Mouse (Mus musculus): ENCODE data around the gene Sde2.
A peak's percentile ranks its signal among the peaks of the same experiment; 100 is the strongest.

Gene Sde2

GRCm38 (mm10) chr1:180850316-180851270, at the start of gene Sde2:
TSS of gene Sde2 (plus strand) at chr1:180851127.
- peak; percentile 100 for DNase-seq

GRCm38 (mm10) chr1:180801466-180801994, 49.4 kb upstream of the Sde2 start:
- DNase-seq = no peak

DNA sequence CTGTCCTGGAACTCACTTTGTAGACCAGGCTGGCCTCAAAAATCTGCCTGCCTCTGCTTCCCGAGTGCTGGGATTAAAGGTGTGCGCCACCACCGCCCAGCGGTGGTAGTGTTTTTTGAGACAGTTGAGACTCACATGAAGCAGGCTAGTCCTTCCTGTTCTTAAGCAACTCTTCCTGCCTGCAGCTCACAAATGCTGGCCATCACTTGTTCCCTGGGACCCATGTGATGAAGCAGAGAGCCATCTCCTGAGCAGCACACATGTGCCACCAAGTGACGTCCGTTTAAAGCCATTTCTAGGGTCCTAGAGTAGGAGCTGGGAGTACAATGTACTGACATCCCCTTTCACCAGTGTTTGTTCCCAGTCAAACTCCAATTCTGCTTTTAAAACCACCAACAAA, 47.0 kb upstream of the Sde2 start:
- DNase-seq = no peak

- no peak for DNase-seq
Observed at GRCm38 (mm10) chr1:180808831-180809230, 42.1 kb upstream of the Sde2 start.

DNA sequence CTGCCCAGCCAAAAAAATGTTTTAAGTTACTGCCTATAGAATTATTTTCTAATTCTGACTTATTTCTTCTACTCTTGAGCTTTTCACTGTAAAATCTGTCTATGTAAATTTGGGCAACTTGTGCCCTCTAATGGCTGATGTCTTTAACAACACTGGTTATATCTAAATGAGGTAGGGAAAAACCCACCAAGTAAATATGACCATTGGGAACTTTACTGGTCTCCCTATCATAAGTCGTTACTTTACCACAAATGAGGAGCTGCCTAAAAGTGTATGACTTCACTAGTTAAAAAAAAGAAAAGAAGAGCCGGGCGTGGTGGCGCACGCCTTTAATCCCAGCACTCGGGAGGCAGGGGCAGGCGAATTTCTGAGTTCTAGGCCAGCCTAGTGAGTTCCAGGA, 40.0 kb upstream of the Sde2 start:
- DNase-seq = peak; percentile 23

DNA sequence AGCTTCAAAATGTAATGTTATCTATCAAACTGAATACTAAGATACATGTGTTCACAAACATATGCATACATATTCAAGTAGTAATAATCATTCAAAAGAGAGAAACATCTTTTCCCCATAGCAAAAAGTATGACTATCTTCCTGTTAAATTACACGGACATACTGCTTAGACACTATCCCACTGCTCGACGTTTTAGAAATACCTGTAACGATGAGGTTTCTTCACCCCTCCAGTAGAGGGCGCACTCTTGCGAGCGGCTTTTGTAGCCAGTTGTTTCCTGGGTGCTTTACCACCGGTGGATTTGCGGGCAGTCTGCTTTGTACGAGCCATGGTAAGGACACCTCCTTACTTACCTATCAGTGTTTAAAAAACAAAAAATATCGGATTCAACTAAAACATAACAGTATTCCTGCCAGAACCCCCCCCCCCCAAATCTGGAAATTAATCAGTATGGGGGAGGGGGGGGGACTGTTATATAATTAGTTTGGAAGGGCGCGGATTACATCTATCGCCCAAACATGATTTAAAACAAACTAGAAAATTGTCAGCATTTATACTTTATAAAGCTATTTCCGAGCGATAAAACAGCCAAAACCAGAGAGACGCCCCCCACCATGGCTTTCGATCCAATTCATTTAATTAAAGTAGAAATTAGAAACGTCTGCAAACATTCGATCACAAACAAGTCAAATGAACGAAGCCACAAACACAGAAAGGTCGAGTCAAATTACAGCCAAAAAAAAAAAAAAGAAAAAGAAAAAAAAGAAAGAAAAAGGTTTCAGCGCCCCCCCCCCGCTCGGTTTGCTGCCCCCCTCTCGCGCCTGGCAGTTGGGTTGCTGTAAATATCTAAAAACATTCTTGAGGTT, 39.1 kb upstream of the Sde2 start:
- DNase-seq = peak; percentile 27

DNA sequence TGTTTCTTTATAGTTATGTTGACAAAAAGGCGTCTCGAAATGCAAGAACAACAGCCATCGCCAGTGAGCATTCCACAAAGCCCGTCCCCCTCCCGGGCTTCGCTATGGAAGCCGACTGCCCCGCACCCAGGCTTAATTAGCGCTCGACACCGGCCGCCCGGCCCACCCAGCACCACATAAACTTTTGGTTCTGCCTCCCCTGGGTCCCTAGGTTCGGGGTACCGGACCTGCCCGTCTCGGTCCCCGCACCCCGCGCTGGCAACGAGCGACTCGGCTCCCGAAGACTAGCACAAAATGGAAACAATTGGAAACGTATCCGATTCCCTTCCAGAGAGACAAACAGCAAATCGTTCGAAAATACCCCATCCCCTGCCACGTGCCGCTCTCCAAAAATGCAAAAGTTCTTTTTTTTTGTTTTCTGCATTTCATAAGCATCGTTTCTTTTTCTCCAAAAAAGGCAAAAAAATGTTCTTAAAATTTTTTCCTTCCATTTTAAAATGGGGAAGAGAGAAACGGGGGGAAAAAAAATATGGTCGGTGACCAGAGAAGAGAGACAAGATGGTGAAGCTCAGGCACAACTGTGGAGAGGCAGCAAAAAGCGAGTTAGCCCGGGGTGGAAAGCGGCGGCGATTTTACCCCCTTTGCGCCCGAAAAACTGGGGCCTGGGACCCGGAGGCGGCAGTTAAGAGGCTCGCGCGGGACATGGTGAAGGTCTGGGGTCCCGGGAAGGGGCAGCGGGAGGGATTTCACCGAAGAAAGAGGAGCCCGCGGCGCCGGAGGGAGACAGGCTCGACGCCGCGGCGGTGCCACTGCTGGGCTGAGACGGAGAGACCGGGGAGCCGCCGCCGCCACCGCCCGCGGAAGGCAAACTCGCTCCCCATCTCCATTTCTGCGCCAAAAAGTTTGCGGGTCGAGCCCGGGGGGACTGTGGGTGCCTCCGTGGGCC, 38.2 kb upstream of the Sde2 start:
- peak; percentile 71 for DNase-seq

GRCm38 (mm10) chr1:180813409-180813884, 37.5 kb upstream of the Sde2 start:
- DNase-seq = peak; percentile 95

- DNase-seq = peak; percentile 90
Observed at GRCm38 (mm10) chr1:180813885-180814740, 36.8 kb upstream of the Sde2 start, which contains the start of gene H3f3a. TSS of gene H3f3a (minus strand) at chr1:180813943.

DNA sequence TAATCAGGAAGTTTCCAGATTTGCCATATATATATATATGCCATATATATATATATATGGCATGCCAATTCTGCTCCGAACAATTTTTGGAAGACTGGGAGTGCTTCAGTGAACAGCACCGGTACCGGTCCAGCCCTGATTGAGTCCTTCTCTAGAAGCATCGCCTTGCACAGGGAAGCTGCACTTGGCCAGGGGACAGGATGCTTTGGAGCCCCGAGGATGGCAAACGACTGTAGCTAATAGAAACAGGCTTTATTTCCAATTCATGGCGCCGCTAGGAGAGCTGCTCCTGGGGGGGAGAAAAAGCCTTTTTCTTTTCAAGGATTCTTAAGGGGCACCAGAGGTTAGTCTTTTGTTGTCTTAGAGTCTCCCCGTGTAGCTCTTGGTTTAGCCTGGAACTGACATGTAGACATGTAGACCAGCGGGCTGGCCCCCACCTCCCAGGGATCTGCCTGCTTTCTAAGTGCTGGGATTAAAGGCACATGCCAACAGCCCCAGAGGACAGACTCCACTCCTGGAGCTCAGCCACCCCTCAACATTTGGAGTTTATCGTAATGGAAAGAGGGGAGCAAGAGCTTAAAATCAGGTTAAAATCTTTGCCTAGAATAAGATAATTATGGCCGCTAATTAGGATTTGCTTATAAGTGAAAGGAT, 35.4 kb upstream of the Sde2 start:
- DNase-seq = no peak

- DNase-seq = no peak
Observed at GRCm38 (mm10) chr1:180818000-180818399, 32.9 kb upstream of the Sde2 start.

GRCm38 (mm10) chr1:180821101-180821500, 29.8 kb upstream of the Sde2 start:
- no peak for DNase-seq

DNA sequence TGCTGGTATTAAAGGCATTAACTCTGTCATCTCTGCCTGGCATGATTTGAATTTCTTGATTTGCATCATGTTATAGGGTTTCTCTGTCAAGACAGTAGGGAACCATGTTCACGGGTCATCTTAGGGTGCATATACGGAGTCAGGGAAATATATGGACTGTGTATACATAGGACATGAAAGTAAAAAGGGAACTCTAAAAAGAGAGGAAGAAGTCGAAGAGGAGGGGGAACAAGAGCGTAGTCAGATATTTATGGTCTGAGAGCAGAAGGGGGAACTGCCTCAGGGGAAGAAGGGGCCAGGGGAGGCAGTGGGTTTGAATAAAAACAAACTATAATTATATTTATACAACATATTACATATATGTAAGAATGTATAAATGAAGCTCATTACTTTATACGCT, 28.7 kb upstream of the Sde2 start:
- no peak for DNase-seq

DNA sequence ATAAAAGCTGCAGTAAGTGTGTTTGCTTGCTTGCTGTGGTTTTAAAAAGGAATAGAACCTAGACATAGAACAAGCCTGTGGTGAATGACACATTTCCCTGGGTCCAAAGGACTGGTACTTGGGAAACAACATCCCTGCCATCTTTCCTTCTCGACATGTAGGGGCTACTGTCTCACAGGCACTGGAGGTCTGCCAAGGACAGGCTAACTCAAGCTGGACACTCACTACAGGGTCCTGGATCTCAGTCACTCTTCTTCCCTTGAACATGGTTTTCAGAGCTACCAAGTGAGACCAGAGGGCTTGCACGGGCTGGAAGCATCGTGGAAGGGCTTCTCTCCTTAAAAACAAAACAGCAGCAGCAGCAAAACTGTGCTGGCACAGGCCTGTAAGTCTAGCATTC, 27.2 kb upstream of the Sde2 start:
- no peak for DNase-seq

DNA sequence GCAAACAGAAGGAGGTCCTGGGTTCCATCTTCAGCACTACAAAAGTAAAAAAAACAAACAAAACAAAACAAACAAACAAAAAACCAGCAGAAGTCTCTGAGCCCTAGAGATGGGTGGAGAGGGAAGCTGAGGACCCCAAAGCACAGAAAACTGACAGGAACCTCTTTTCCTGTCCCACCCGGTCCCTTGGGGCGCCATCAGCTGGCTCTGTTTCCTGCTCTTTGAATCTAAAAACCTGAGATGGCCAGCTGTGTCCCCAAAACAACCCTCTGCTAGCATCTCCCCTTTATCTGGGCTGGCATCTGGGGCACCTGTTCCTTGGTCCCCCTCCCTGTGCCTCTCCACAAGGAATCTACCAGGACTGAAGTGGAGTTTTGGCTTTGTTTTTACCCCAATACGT, 26.2 kb upstream of the Sde2 start:
- peak; percentile 18 for DNase-seq

DNA sequence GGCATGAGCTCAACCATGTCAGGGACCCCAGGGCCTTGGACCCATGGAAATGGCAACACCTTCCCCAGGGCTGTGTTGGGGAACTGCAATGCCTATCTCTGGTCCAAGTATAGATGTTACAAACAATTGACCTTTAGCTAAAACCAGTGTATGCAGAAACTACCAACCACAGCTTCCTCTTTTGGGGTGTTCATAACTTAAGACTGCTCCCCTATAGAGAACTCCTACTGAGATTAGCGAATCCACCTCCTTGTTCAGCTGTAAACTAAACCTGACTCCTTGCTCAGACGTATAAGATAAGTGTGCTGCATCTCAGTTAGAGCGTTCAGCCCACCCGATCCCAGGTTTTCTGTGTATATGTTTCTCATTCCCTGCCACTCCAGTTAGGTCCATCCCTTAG, 24.3 kb upstream of the Sde2 start:
- DNase-seq = no peak

GRCm38 (mm10) chr1:180829775-180830174, 21.2 kb upstream of the Sde2 start:
- peak; percentile 38 for DNase-seq

DNA sequence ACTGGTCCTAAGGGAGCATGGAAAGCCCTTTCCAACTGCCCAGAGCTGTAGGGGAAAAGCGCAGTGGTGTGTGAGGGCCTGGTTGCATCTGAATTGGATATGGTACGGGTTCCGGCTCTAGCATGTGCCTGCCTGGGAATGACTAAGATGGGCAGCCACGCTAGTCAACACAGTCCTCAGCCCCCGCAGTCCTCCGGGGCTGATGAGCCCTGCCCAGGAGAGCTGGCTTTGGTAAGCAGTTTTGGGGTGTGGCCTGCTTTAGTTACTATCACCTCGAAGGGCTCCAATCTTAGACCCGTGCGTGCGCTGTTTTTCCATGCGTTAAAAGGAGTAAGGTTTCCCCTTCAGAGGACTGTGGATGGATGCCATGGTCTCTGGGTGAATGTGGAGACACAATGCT, 20.8 kb upstream of the Sde2 start:
- peak; percentile 12 for DNase-seq

DNA sequence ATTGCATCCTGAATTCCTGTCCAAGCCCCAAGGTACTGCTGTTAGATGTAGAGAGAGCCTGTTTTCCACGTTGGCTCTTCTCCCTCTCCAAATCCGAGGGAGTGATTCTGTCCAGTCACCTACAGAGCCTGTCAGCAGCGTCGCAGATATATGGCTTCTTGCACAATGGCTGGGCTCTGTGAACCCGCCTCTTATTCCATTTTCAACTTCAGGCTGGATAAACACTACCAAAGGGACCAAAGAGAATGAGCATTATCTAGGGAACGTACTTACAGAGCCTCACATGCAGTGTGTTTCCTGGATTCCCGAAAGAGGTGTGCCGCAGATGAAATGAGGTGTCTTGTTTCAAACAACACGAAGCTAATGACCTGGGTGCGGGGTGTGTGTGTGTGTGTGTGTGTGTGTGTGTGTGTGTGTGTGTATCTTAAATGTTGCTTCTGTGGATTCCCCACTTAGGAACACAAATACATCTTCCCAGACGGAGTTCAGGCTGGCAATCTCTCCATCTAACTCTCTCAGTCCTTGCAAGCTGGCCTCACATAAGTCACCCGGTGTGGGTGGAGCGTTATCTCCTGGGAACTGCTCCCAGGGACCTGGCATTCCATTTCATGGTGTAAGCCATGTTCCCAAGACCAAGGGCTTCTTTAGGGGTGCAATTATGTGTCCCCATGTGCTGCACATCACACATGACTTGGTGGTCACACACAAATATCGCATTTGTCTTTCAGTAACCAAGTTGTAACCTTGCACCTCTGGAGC, 20.2 kb upstream of the Sde2 start:
- no peak for DNase-seq
